Mouse (Mus musculus): ENCODE data around the gene Cox10. TPM values are rescaled to one million over a fixed set of nuclear protein-coding genes. Genes with fewer than 3 reads are reported as not detected.

Cox10 gene
- total and polyA plus RNA-seq, 3 experiments: 23.4 to 60.3 (median 35.2) TPM

GRCm38 (mm10) chr11:63957207-63957606 is 122.1 kb downstream of the Cox10 start:
- no peak overlapping the region for H3K4me3 ChIP-seq (replicated peaks in 1 of 3; ENCODE audit: low read depth in 2 of 3, low read length in 2 of 3, poor library complexity in 1 of 3)
- TF ChIP-seq RAD21 (IDR thresholded peaks at IDR 0.05; ENCODE audit: low read depth, low read length): peak; percentile 56
- peak in 1 of 2 experiments; percentile 72; a peak in 2 of 4 replicates for TF ChIP-seq CTCF (conservative IDR thresholded peaks at IDR 0.05 in 1 of 2, IDR thresholded peaks at IDR 0.05 in 1 of 2; ENCODE audit: low read depth in 2 of 2, low read length in 2 of 2)
- no peak for TF ChIP-seq USF1 (IDR thresholded peaks at IDR 0.05; ENCODE audit: low read depth, low read length)
- peak; percentile 80 for TF ChIP-seq SMC3 (IDR thresholded peaks at IDR 0.05; ENCODE audit: low read depth, low read length)
- TF ChIP-seq NELFE (IDR thresholded peaks at IDR 0.05; ENCODE audit: low read depth, low read length): 0 out of 2 replicates have a peak, but pooled peaks have one; percentile 20
- no peak for TF ChIP-seq TCF12 (IDR thresholded peaks at IDR 0.05; ENCODE audit: low read depth, low read length)
- no peaks in the 10 kb centered on the region for H3K79me2 ChIP-seq (replicated peaks; ENCODE audit: control insufficient read depth, extremely low read depth, insufficient read depth, poor library complexity, severe bottlenecking)
- no peaks in the 10 kb centered on the region for H3K9me3 ChIP-seq (replicated peaks; ENCODE audit: low read length)
- no peak overlapping the region for H3K27ac ChIP-seq (ENCODE audit: insufficient read depth, low read depth)
- H3K27me3 ChIP-seq (replicated peaks): no peaks in the 10 kb centered on the region
- dilution Hi-C loops (cut with MboI; ENCODE audit: extremely low pct_ligation_motif_present, extremely low pct_unique_long_range_greater_than_20kb, low sequenced_read_pairs): no loop called here
- H3K9ac ChIP-seq (ENCODE audit: insufficient read depth, low read depth): no peak overlapping the region
- DNase-seq (ENCODE audit: extremely low read depth): peak; percentile 59
- peaks cover 0 to 3% of the 10 kb centered on the region in 2 experiments for H3K36me3 ChIP-seq (replicated peaks in 1 of 2; ENCODE audit: control insufficient read depth in 1 of 2, insufficient read depth in 1 of 2, low read length in 1 of 2)
- in situ Hi-C loops (cut with MboI; ENCODE audit: low pct_ligation_motif_present, low pct_unique_long_range_greater_than_20kb, low sequenced_read_pairs): no loop called here
- H3K4me1 ChIP-seq (ENCODE audit: control insufficient read depth in 1 of 2, insufficient read depth in 2 of 2): peaks cover 9 to 18% of the 10 kb centered on the region in 2 experiments
- H3K4me2 ChIP-seq (ENCODE audit: insufficient read depth, low read depth, poor library complexity, severe bottlenecking): no peak overlapping the region

GRCm38 (mm10) chr11:63956748-63957147 is 122.5 kb downstream of the Cox10 start:
- H3K4me2 ChIP-seq (ENCODE audit: insufficient read depth, low read depth, poor library complexity, severe bottlenecking): no peak overlapping the region
- H3K27ac ChIP-seq (ENCODE audit: insufficient read depth, low read depth): no peak overlapping the region
- no peaks in the 10 kb centered on the region for H3K27me3 ChIP-seq (replicated peaks)
- H3K4me1 ChIP-seq (ENCODE audit: control insufficient read depth in 1 of 2, insufficient read depth in 2 of 2): peaks cover 12 to 18% of the 10 kb centered on the region in 2 experiments
- no peak overlapping the region for H3K9ac ChIP-seq (ENCODE audit: insufficient read depth, low read depth)
- H3K36me3 ChIP-seq (replicated peaks in 1 of 2; ENCODE audit: control insufficient read depth in 1 of 2, insufficient read depth in 1 of 2, low read length in 1 of 2): peaks cover 0 to 1% of the 10 kb centered on the region in 2 experiments
- dilution Hi-C loops (cut with MboI; ENCODE audit: extremely low pct_ligation_motif_present, extremely low pct_unique_long_range_greater_than_20kb, low sequenced_read_pairs): no loop called here
- no peaks in the 10 kb centered on the region for H3K9me3 ChIP-seq (replicated peaks; ENCODE audit: low read length)
- in situ Hi-C loops (cut with MboI; ENCODE audit: low pct_ligation_motif_present, low pct_unique_long_range_greater_than_20kb, low sequenced_read_pairs): no loop called here
- DNase-seq (ENCODE audit: extremely low read depth): no peak
- no peaks in the 10 kb centered on the region for H3K79me2 ChIP-seq (replicated peaks; ENCODE audit: control insufficient read depth, extremely low read depth, insufficient read depth, poor library complexity, severe bottlenecking)
- TF ChIP-seq USF1 (IDR thresholded peaks at IDR 0.05; ENCODE audit: low read depth, low read length): no peak
- no peak for TF ChIP-seq E2F4 (IDR thresholded peaks at IDR 0.05; ENCODE audit: insufficient replicate concordance, low read depth, low read length)
- no peak for TF ChIP-seq ELF1 (IDR thresholded peaks at IDR 0.05; ENCODE audit: low read depth, low read length)
- TF ChIP-seq KAT2A (IDR thresholded peaks at IDR 0.05; ENCODE audit: insufficient replicate concordance, low read length): no peak
- no peak for TF ChIP-seq EP300 (IDR thresholded peaks at IDR 0.05; ENCODE audit: low read length)
- TF ChIP-seq RAD21 (IDR thresholded peaks at IDR 0.05; ENCODE audit: low read depth, low read length): no peak
- no peak for TF ChIP-seq CHD1 (IDR thresholded peaks at IDR 0.05; ENCODE audit: low read depth, low read length)
- TF ChIP-seq SIN3A (IDR thresholded peaks at IDR 0.05; ENCODE audit: low read length): no peak
- TF ChIP-seq MYC (IDR thresholded peaks at IDR 0.05; ENCODE audit: low read depth, low read length): no peak
- no peak for TF ChIP-seq ZKSCAN1 (IDR thresholded peaks at IDR 0.05; ENCODE audit: borderline replicate concordance, low read depth, low read length)
- TF ChIP-seq MXI1 (IDR thresholded peaks at IDR 0.05; ENCODE audit: low read depth, low read length): no peak
- TF ChIP-seq USF2 (conservative IDR thresholded peaks at IDR 0.05; ENCODE audit: low read depth, low read length): no peak
- TF ChIP-seq GABPA (IDR thresholded peaks at IDR 0.05; ENCODE audit: insufficient replicate concordance, low read depth, low read length): no peak
- no peak for TF ChIP-seq JUN (IDR thresholded peaks at IDR 0.05; ENCODE audit: insufficient read depth, low read depth, low read length)
- no peak for TF ChIP-seq PAX5 (IDR thresholded peaks at IDR 0.05; ENCODE audit: low read length)
- no peak for TF ChIP-seq ZC3H11A (IDR thresholded peaks at IDR 0.05; ENCODE audit: low read depth, low read length)
- TF ChIP-seq ZMIZ1 (IDR thresholded peaks at IDR 0.05; ENCODE audit: low read depth, low read length): no peak
- no peak for TF ChIP-seq SMC3 (IDR thresholded peaks at IDR 0.05; ENCODE audit: low read depth, low read length)
- no peak for TF ChIP-seq NRF1 (IDR thresholded peaks at IDR 0.05; ENCODE audit: low read depth, low read length)
- no peak for TF ChIP-seq RCOR1 (conservative IDR thresholded peaks at IDR 0.05; ENCODE audit: low read depth, low read length)
- no peak overlapping the region for H3K4me3 ChIP-seq (replicated peaks in 1 of 3; ENCODE audit: low read depth in 2 of 3, low read length in 2 of 3, poor library complexity in 1 of 3)

Measured in CH12.LX (cell line).